Comparison of ENCODE assay signal across 9 mouse cellular contexts in genomic region chr6:50978571-50978970, GRCm38 (mm10).
DNase-seq lines count a peak whose midpoint lies in the region; ATAC-seq and TF ChIP-seq lines count a peak whose summit lies in the region.
"Had no signal": no experiment of that assay in that cellular context is flagged by ENCODE, and none has a peak within 500 bp of the region (broad histone marks: within the 10 kb centered on the region; RNA-seq: fewer than 3 reads in every experiment).

No protein-coding gene starts in this region.

- no peak overlapping the region for H3K4me2 ChIP-seq in heart, embryonic 13.5 days
- H3K4me2 ChIP-seq in stomach, embryonic 16.5 days (ENCODE audit: low read depth, low read length): no peak overlapping the region
- H3K4me2 ChIP-seq: liver, embryonic 15.5 days had no signal

- H3K4me1 ChIP-seq in lung, adult 2 months (ENCODE audit: control insufficient read depth, insufficient read depth, low read length): peaks cover 19% of the 10 kb centered on the region
- H3K4me1 ChIP-seq in heart, embryonic 13.5 days: peaks cover 58% of the 10 kb centered on the region
- H3K4me1 ChIP-seq in stomach, embryonic 16.5 days (ENCODE audit: control insufficient read depth, insufficient read depth, low read length): peaks cover 49% of the 10 kb centered on the region
- H3K4me1 ChIP-seq: liver, embryonic 15.5 days had no signal

- no peak for ATAC-seq in heart, embryonic 13.5 days (ENCODE audit: extremely low read depth, insufficient number of reproducible peaks, low FRiP score, low TSS enrichment)
- ATAC-seq in stomach, embryonic 16.5 days (ENCODE audit: insufficient read depth, low FRiP score): no peak

- TF ChIP-seq POLR2A in lung, adult 2 months (IDR thresholded peaks at IDR 0.05; ENCODE audit: borderline replicate concordance, extremely low read depth, low read depth, low read length): no peak

- H3K36me3 ChIP-seq in heart, embryonic 13.5 days: no peaks in the 10 kb centered on the region
- no peaks in the 10 kb centered on the region for H3K36me3 ChIP-seq in stomach, embryonic 16.5 days (ENCODE audit: control insufficient read depth, insufficient read depth, low read length)
- H3K36me3 ChIP-seq: liver, embryonic 15.5 days had no signal

- no peak overlapping the region for H3K9ac ChIP-seq in heart, embryonic 13.5 days
- H3K9ac ChIP-seq in stomach, embryonic 16.5 days (ENCODE audit: low read length): 0 out of 2 replicates have a peak overlapping the region, but pooled peaks have one; percentile 2
- H3K9ac ChIP-seq: liver, embryonic 15.5 days had no signal

- peak overlapping the region; percentile 26; the same call in 1 of the 2 replicates for H3K27ac ChIP-seq in heart, embryonic 13.5 days (replicated peaks)
- H3K27ac ChIP-seq in stomach, embryonic 16.5 days (ENCODE audit: low read length): peak overlapping the region; percentile 76
- H3K27ac ChIP-seq: liver, embryonic 15.5 days had no signal

- H3K9me3 ChIP-seq in heart, embryonic 13.5 days: no peaks in the 10 kb centered on the region
- no peaks in the 10 kb centered on the region for H3K9me3 ChIP-seq in stomach, embryonic 16.5 days (replicated peaks; ENCODE audit: control insufficient read depth, low read length)
- H3K9me3 ChIP-seq: liver, embryonic 15.5 days had no signal

- no peak overlapping the region for H3K4me3 ChIP-seq in lung, adult 2 months (replicated peaks; ENCODE audit: extremely low read depth, low read depth, low read length)
- H3K4me3 ChIP-seq in heart, embryonic 13.5 days: no peak overlapping the region
- H3K4me3 ChIP-seq in stomach, embryonic 16.5 days (replicated peaks; ENCODE audit: low read length): no peak overlapping the region
- H3K4me3 ChIP-seq: liver, embryonic 15.5 days had no signal

- TF ChIP-seq CTCF in lung, adult 2 months (IDR thresholded peaks at IDR 0.05; ENCODE audit: insufficient read depth, low read length): no peak

- DNase-seq in lung, adult 18-20 months: peak; percentile 47 to 72
- no peak for DNase-seq in lung, adult 2 months
- peak; percentile 63 for DNase-seq in kidney, postnatal 14 days
- DNase-seq in layer of hippocampus, postnatal 36 days: no peak
- no peak for DNase-seq in cerebellum, postnatal 25 days
- DNase-seq in urinary bladder, postnatal 4 days (ENCODE audit: low spot score in 2 of 2): no peak

- 23% methylated on average over 3 of the region's 3 CpGs for WGBS in lung, adult 2 months
- WGBS in heart, embryonic 13.5 days: 41% methylated on average over 3 of the region's 3 CpGs
- 23% methylated on average over 3 of the region's 3 CpGs for WGBS in stomach, embryonic 16.5 days

- H3K27me3 ChIP-seq in heart, embryonic 13.5 days (replicated peaks): no peaks in the 10 kb centered on the region
- no peaks in the 10 kb centered on the region for H3K27me3 ChIP-seq in stomach, embryonic 16.5 days (ENCODE audit: control insufficient read depth, insufficient read depth, low read length)
- H3K27me3 ChIP-seq: liver, embryonic 15.5 days had no signal

Comparison
In these comparisons a context has a peak if more than half of its experiments do, and no peak if none do; other contexts are left out.
1. DNase-seq: peak in lung, adult 18-20 months (2 of 2) and kidney, postnatal 14 days (single experiment); none in lung, adult 2 months (single experiment), layer of hippocampus, postnatal 36 days (0 of 2), cerebellum, postnatal 25 days (0 of 2) and urinary bladder, postnatal 4 days (0 of 2).